Mouse (Mus musculus) thymus, adult 2 months (tissue): ENCODE results near the gene Metrnl.
"Not testable (repeated sequence)": the region's sequence is repeated elsewhere in the genome, so short reads cannot be mapped to it uniquely, and the experiment has no call there.

Source experiments
- CTCF ChIP-seq: fragments of 200-500 bp; IDR thresholded peaks from 2 replicates; pipeline ENCODE4 v1.5.1; 2012; ENCODE audit warnings: mild to moderate bottlenecking, control low read depth, low read length, moderate library complexity, borderline replicate concordance; ENCODE audit not compliant: control insufficient read depth, poor library complexity, insufficient read depth; ENCODE audit errors: extremely low read depth
- POLR2A ChIP-seq: fragments of 200-500 bp; IDR thresholded peaks from 2 replicates; pipeline ENCODE4 v1.6.1; 2012; ENCODE audit warnings: mild to moderate bottlenecking, low read length, control low read depth, moderate library complexity; ENCODE audit not compliant: control insufficient read depth, poor library complexity, insufficient read depth; ENCODE audit errors: extremely low read depth

DNA sequence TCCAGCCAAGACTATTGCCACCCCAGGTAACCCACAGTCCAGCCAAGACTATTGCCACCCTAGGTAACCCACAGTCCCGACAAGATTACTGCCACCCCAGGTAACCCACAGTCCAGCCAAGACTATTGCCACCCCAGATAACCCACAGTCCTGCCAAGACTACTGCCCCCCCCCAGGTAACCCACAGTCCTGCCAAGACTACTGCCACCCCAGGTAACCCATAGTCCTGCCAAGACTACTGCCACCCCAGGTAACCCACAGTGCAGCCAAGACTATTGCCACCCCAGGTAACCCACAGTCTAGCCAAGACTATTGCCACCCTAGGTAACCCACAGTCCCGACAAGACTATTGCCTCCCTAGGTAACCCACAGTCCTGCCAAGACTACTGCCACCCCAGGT lies 40.7 kb upstream of the Metrnl start:
- TF ChIP-seq POLR2A, CTCF: not testable (repeated sequence)
